Mouse (Mus musculus): ENCODE results near the gene Rere. TPM values are rescaled to one million over a fixed set of nuclear protein-coding genes. Genes with fewer than 3 reads are reported as not detected.
A peak's percentile ranks its signal among the peaks of the same experiment; 100 is the strongest.

Gene Rere
- polyA plus RNA-seq, 1 experiment from 2014 or later: 43.6 TPM

DNA sequence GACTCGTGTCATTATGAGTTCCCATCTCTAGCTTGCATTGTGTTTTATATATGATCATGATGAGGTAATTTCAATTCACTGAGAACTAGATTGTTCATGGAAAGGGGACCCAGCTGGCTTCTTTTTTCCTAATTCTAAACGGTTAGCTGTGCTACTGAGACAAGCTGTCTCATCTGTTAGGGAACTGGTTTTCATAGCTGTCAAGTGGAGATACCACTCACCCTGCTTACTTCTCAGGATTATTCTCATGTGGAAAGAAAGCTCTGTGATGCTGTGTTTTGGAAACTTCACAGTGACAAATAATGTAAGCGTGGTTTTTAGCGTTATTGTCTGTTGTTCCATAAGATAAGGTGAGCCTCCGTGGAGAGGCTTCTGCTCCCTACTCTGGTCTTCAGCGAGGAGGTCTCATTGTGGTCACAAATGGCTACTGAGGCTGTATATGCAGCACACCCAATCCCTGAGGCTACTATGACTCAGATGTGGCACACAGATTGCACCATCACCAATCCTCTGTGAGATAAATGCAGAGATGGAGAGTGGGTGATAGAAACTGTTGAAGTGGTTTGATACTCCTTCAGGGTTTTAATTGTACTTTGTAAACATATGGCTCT lies 168.7 kb downstream of the Rere start:
- 70% methylated on average over 6 of the region's 6 CpGs for WGBS
- Histone ChIP-seq H3K4me3 (replicated peaks) (no peak overlapping the region), H3K36me3 (no peaks in the 10 kb centered on the region), H3K4me2 (replicated peaks) (no peak overlapping the region), H3K9ac (replicated peaks) (no peak overlapping the region), H3K4me1 (replicated peaks) (peaks cover 81% of the 10 kb centered on the region), H3K27me3 (no peaks in the 10 kb centered on the region), H3K27ac (peak overlapping the region; percentile 58; the same call in 1 of the 2 replicates), H3K9me3 (no peaks in the 10 kb centered on the region)
- ATAC-seq: no peak; the same call in 1 of the 2 replicates

GRCm38 (mm10) chr4:150452155-150452847 lies 170.9 kb downstream of the Rere start:
- Histone ChIP-seq H3K36me3 (no peaks in the 10 kb centered on the region), H3K4me2 (replicated peaks) (no peak overlapping the region), H3K27me3 (no peaks in the 10 kb centered on the region), H3K9ac (replicated peaks) (no peak overlapping the region), H3K9me3 (no peaks in the 10 kb centered on the region), H3K4me3 (replicated peaks) (no peak overlapping the region), H3K27ac (peak overlapping the region; percentile 30; the same call in 1 of the 2 replicates), H3K4me1 (replicated peaks) (peaks cover 81% of the 10 kb centered on the region)
- 73% methylated on average over 11 of the region's 11 CpGs for WGBS
- ATAC-seq: 0 out of 2 replicates have a peak, but pooled peaks have one; percentile 48

GRCm38 (mm10) chr4:150454571-150455306 lies 173.3 kb downstream of the Rere start:
- peaks cover 86% of the 10 kb centered on the region for H3K4me1 ChIP-seq (replicated peaks)
- H3K27ac ChIP-seq: no peak overlapping the region
- H3K27me3 ChIP-seq: no peaks in the 10 kb centered on the region
- H3K4me3 ChIP-seq (replicated peaks): no peak overlapping the region
- H3K9ac ChIP-seq (replicated peaks): no peak overlapping the region
- H3K36me3 ChIP-seq: no peaks in the 10 kb centered on the region
- WGBS: 73% methylated on average over 12 of the region's 12 CpGs
- H3K4me2 ChIP-seq (replicated peaks): no peak overlapping the region
- no peak for ATAC-seq
- H3K9me3 ChIP-seq: no peaks in the 10 kb centered on the region

GRCm38 (mm10) chr4:150455750-150456149 lies 174.3 kb downstream of the Rere start:
- H3K27ac ChIP-seq: no peak overlapping the region
- 51% methylated on average over 1 of the region's 1 CpGs for WGBS
- no peak overlapping the region for H3K9ac ChIP-seq (replicated peaks)
- H3K4me1 ChIP-seq (replicated peaks): peaks cover 86% of the 10 kb centered on the region
- no peaks in the 10 kb centered on the region for H3K27me3 ChIP-seq
- ATAC-seq: no peak
- H3K4me2 ChIP-seq (replicated peaks): no peak overlapping the region
- H3K9me3 ChIP-seq: no peaks in the 10 kb centered on the region
- no peak overlapping the region for H3K4me3 ChIP-seq (replicated peaks)
- H3K36me3 ChIP-seq: no peaks in the 10 kb centered on the region

- H3K9me3 ChIP-seq: no peaks in the 10 kb centered on the region
- no peak overlapping the region for H3K4me3 ChIP-seq (replicated peaks)
- H3K4me2 ChIP-seq (replicated peaks): no peak overlapping the region
- WGBS: 12% methylated on average over 7 of the region's 7 CpGs
- peaks cover 91% of the 10 kb centered on the region for H3K4me1 ChIP-seq (replicated peaks)
- H3K27me3 ChIP-seq: no peaks in the 10 kb centered on the region
- H3K36me3 ChIP-seq: no peaks in the 10 kb centered on the region
- H3K27ac ChIP-seq: peak overlapping the region; percentile 75
- peak overlapping the region; percentile 51; the same call in 1 of the 2 replicates for H3K9ac ChIP-seq (replicated peaks)
- peak; percentile 57; the same call in 1 of the 2 replicates for ATAC-seq
Measured at GRCm38 (mm10) chr4:150456452-150456851, 175.0 kb downstream of the Rere start.

DNA sequence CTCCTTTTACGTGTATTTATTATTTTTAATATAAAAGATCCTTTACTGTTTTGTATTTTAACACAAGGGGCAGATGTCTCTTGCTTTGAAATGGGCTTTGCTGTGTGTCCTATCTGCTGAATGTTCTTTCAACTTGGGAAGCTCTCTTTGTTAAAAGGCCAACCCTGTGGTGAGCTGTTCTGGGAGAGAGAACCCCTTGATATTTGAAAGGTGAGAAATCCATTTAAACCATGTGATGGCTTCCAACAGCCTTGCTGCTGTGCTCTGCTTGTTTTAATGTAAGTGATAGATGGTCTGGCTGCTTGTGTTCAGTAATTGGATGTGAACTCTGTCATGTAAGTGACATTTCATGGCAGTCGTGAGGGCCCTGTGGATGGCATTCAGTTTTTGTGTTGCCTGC lies 175.4 kb downstream of the Rere start:
- no peaks in the 10 kb centered on the region for H3K36me3 ChIP-seq
- H3K27me3 ChIP-seq: no peaks in the 10 kb centered on the region
- H3K4me1 ChIP-seq (replicated peaks): peaks cover 91% of the 10 kb centered on the region
- 0 out of 2 replicates have a peak, but pooled peaks have one; percentile 49 for ATAC-seq
- H3K4me2 ChIP-seq (replicated peaks): no peak overlapping the region
- H3K27ac ChIP-seq: peak overlapping the region; percentile 75
- H3K9me3 ChIP-seq: no peaks in the 10 kb centered on the region
- 18% methylated on average over 2 of the region's 2 CpGs for WGBS
- no peak overlapping the region for H3K4me3 ChIP-seq (replicated peaks)
- no peak overlapping the region for H3K9ac ChIP-seq (replicated peaks)

DNA sequence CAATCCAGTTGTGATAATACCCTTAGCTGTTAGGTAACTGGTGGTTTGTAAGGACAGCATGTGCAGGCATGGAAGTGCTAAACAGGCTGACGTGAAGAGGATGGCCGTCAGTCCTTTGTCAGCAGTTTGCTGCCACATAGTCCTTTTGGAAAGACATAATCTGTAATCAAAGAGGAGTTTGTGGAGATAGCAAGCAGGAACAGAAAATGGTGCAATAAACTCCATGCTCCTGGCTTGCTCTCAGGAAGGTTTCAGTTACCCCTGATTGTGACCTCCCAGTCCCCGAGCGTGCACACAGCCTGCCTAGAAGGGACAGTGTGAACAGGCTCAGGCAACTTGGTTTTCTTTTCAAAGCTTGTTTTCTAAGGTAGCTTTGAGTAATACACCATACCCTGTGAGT lies 175.9 kb downstream of the Rere start:
- no peak overlapping the region for H3K9ac ChIP-seq (replicated peaks)
- H3K4me2 ChIP-seq (replicated peaks): no peak overlapping the region
- 55% methylated on average over 4 of the region's 4 CpGs for WGBS
- no peaks in the 10 kb centered on the region for H3K27me3 ChIP-seq
- no peak for ATAC-seq
- H3K36me3 ChIP-seq: no peaks in the 10 kb centered on the region
- H3K27ac ChIP-seq: peak overlapping the region; percentile 75
- no peaks in the 10 kb centered on the region for H3K9me3 ChIP-seq
- peaks cover 90% of the 10 kb centered on the region for H3K4me1 ChIP-seq (replicated peaks)
- no peak overlapping the region for H3K4me3 ChIP-seq (replicated peaks)

DNA sequence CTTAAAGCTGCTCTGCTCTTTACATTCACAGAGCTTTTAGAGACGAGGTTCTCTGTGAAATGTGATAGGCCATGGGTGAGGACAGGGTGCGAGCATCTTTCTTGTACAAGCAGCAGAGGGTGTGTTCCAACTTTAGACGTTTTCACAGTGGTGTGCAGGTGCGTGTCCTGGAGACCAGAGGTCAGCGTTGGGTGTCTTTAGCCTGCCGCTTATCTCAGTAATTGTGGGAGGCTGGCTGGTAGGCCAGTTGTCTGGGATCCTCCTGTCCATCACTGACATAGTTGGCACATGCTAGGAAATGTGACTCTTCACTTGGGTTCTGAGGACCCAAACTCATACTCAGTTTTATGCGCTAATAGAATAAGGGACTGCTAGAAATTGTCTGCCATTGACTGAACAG lies 176.3 kb downstream of the Rere start:
- Histone ChIP-seq H3K9ac (replicated peaks) (no peak overlapping the region), H3K4me1 (replicated peaks) (peaks cover 90% of the 10 kb centered on the region), H3K27me3 (no peaks in the 10 kb centered on the region), H3K4me3 (replicated peaks) (no peak overlapping the region), H3K36me3 (no peaks in the 10 kb centered on the region), H3K4me2 (replicated peaks) (no peak overlapping the region), H3K27ac (peak overlapping the region; percentile 75), H3K9me3 (no peaks in the 10 kb centered on the region)
- WGBS: 65% methylated on average over 7 of the region's 7 CpGs
- ATAC-seq: no peak

- no peaks in the 10 kb centered on the region for H3K9me3 ChIP-seq
- no peaks in the 10 kb centered on the region for H3K27me3 ChIP-seq
- H3K36me3 ChIP-seq: no peaks in the 10 kb centered on the region
- WGBS: 48% methylated on average over 6 of the region's 6 CpGs
- no peak overlapping the region for H3K9ac ChIP-seq (replicated peaks)
- no peak overlapping the region for H3K4me2 ChIP-seq (replicated peaks)
- peaks cover 86% of the 10 kb centered on the region for H3K4me1 ChIP-seq (replicated peaks)
- H3K27ac ChIP-seq: no peak overlapping the region
- ATAC-seq: no peak
- H3K4me3 ChIP-seq (replicated peaks): no peak overlapping the region
Measured at GRCm38 (mm10) chr4:150459022-150459794, 177.8 kb downstream of the Rere start.

GRCm38 (mm10) chr4:150460451-150460850 lies 179.0 kb downstream of the Rere start:
- Histone ChIP-seq H3K27me3 (no peaks in the 10 kb centered on the region), H3K4me1 (replicated peaks) (peaks cover 83% of the 10 kb centered on the region), H3K4me2 (replicated peaks) (no peak overlapping the region), H3K9ac (replicated peaks) (no peak overlapping the region), H3K36me3 (no peaks in the 10 kb centered on the region), H3K27ac (0 out of 2 replicates have a peak overlapping the region, but pooled peaks have one; percentile 5), H3K4me3 (replicated peaks) (no peak overlapping the region), H3K9me3 (no peaks in the 10 kb centered on the region)
- ATAC-seq: no peak
- 68% methylated on average over 5 of the region's 5 CpGs for WGBS

GRCm38 (mm10) chr4:150461011-150461410 lies 179.6 kb downstream of the Rere start:
- H3K4me2 ChIP-seq (replicated peaks): no peak overlapping the region
- peaks cover 83% of the 10 kb centered on the region for H3K4me1 ChIP-seq (replicated peaks)
- no peak overlapping the region for H3K4me3 ChIP-seq (replicated peaks)
- no peaks in the 10 kb centered on the region for H3K27me3 ChIP-seq
- H3K9me3 ChIP-seq: no peaks in the 10 kb centered on the region
- 36% methylated on average over 5 of the region's 5 CpGs for WGBS
- H3K27ac ChIP-seq: peak overlapping the region; percentile 58; the same call in 1 of the 2 replicates
- no peak overlapping the region for H3K9ac ChIP-seq (replicated peaks)
- H3K36me3 ChIP-seq: no peaks in the 10 kb centered on the region
- no peak for ATAC-seq
